Mouse (Mus musculus): Measurements from ENCODE around the gene Cant1.

Gene Cant1

GRCm38 (mm10) chr11:118430291-118430885, 11.5 kb upstream of the Cant1 start:
- no peak for DNase-seq (ENCODE audit: low spot score in 2 of 2)

DNA sequence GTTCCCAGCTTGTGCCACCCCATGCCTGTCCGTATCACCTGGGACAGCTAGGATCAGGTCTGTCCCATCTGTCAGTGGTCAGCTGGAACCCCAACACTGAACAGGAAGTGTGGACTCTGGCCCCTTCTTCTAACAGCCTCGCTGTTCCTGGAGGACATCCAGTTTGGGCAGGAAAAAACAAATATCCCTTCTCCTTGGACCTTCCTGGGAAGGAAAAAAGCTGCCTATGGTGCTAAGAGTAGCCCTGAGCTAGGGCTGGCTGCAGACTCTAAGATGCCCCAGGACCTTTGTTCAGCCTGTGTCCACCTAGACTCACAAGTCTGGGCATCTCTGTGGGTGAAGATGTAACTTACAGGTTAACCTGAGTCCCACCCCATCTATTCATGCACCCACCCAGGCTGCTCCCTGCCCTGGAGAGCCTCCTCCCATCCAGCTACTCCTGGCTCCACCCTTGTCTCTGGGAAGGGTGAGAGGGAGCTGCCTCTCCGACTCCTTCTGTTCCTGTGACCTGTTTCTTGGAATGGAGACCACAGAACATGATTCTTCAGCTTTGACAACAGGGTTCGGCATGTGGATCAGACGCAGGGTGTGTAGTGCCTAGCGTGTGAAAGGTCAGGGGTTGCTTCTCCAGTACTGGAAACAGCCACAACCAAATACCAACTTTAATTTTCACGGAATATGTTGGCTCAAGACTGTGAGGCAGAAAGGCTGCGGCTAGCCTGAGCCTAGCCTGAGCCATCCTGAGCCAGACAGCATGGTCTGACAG, 10.2 kb upstream of the Cant1 start:
- no peak for DNase-seq (ENCODE audit: low spot score in 2 of 2)

DNA sequence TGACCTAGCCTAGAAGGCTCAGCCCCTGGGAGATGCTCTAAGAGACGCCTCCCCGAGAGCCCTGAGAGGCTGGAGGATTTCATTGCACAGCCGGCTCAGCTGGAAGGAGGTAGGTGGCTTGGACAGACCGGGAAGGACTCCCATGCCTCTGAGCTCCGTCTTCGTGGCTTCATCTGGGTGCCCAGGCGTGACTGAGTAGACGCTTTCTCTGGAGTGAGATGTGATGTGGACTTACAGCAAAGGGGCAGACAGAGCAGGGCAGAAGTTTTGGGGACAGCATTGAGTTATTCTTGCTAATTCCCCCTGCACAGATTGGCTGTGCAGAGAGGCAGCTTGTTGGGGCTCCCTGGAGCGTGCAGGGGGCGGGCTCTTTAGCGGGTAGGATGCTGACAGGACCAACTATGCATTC, 9.6 kb upstream of the Cant1 start:
- DNase-seq (ENCODE audit: low spot score in 2 of 2), result no peak

- DNase-seq (ENCODE audit: low spot score in 2 of 2), result no peak
Observed at GRCm38 (mm10) chr11:118427986-118428385, 9.1 kb upstream of the Cant1 start, which contains the start of gene C1qtnf1. C1qtnf1 (plus strand) TSS chr11:118428203.

- no peak for DNase-seq (ENCODE audit: low spot score in 2 of 2)
Observed at GRCm38 (mm10) chr11:118427266-118427779, 8.4 kb upstream of the Cant1 start.

- DNase-seq (ENCODE audit: low spot score in 2 of 2), result no peak
Observed at GRCm38 (mm10) chr11:118426765-118427164, 7.9 kb upstream of the Cant1 start.

DNA sequence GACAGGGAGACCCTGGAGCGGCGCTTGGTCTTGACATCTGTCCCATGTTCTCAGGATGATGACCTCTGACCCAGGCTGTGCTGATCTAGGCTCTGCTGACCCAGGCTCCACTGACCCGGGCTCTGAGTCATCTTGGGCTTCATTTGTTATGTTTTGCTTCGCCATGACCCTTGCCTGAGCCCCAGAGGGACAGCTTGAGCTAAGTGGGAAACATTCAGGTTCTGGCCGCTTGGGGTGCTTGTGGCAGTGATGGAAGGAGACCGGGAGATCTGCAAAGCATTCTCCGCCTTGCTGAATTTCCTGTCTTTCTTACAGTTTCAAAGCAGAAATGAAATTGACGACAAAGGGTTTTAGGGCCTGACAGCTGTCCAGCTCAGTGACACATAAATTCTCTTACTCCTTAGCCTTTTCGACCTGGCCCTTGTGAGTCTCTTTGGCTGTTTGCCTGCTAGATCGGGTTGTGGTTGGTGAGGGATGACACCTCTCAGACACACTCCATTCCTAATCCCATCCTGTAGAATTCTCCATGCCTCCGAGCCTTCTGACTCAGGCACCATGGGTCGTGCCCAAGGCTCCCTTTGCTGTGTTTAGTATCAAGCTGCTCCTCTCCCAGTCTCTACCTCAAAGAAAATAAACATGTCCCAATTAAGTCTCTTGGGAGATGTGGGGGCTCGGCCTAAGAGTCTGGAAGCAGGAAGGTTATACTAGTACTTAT, 5.9 kb upstream of the Cant1 start:
- no peak for DNase-seq (ENCODE audit: low spot score in 2 of 2)

GRCm38 (mm10) chr11:118423266-118423971, 4.5 kb upstream of the Cant1 start:
- peak; percentile 68 to 85 for DNase-seq (ENCODE audit: low spot score in 2 of 2)

DNA sequence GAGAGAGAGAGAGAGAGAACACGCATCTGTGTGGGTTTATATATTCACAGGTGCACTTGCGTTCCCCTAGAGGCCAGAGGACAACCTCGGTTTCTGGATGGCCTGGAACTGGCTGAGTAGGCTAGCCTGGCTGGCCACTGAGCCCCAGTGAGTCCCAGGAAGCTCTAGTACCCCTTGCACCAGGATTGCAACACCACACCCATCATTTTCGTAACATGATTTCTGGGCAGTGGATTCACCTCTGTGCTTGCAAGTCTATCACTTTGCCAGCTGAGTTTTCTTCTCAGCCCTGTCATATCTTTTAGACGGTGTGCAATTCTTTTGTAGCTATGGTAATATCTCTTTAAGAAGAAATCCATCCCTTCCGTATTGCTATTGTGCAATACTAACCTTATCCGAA, 1.4 kb upstream of the Cant1 start:
- no peak for DNase-seq (ENCODE audit: low spot score in 2 of 2)

DNA sequence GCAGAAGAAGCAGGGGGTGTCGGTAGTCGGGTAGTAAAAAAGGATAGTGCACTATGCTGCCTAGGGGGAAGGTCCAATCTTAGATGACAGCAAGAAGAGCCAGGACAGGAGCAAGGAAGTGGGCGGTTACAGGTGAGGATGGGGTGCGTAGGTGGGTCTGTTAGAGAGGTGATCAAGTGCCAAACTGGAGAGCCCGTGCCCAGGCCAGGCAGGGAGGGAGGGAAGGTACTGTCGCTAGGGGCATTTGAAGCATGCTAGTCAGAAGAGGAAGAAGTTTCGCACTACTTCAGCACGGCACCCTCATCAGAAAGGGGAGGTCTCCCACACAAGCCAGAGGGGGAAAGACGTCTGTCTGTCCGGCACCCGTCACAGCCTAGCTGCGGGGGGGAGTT, 448 bp downstream of the Cant1 start:
- DNase-seq (ENCODE audit: low spot score in 2 of 2), result no peak

GRCm38 (mm10) chr11:118417496-118417895, 1.4 kb downstream of the Cant1 start:
- no peak for DNase-seq (ENCODE audit: low spot score in 2 of 2)

DNA sequence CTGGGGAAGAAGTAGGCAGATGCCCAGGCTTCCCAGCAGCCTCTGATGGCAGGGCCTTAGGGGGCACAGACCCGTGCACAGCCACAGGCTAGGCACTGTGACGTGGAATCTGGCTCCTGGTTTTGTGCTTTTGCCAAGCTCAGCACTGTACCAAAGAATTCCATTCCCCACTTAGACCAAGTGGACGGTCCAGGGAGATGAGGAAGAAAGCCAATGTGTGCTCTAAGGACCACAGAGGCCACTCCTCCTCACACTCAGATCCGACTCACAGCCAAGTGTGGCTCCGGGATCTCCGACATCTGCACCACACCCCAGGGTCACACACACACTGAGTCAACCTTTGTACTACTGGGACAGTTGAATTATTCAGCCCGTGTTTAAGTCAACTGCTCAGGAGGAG, 2.8 kb downstream of the Cant1 start:
- DNase-seq (ENCODE audit: low spot score in 2 of 2), result no peak

DNA sequence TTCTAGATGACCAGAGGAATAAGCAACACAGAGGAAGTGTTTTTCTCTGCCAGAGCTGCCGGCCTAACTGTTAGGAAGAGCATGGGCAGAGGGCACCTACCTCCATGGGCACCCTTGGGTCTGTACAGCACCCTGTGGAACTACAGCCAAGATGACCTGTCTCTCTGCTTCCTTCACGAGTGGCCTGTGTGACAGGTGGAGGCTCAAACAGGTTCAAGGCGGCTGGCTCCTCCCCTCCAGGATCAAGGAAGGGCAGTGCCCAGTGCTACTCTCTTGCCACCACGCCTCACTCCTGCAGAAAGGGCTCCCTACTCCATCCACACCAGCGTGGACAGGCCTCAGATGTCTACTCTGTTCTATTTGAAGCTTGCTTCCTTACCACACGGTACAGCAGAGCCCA, 3.3 kb downstream of the Cant1 start:
- DNase-seq (ENCODE audit: low spot score in 2 of 2), result no peak

- DNase-seq (ENCODE audit: low spot score in 2 of 2), result no peak
Observed at GRCm38 (mm10) chr11:118414270-118414669, 4.6 kb downstream of the Cant1 start.

- no peak for DNase-seq (ENCODE audit: low spot score in 2 of 2)
Observed at GRCm38 (mm10) chr11:118413055-118413454, 5.8 kb downstream of the Cant1 start.

DNA sequence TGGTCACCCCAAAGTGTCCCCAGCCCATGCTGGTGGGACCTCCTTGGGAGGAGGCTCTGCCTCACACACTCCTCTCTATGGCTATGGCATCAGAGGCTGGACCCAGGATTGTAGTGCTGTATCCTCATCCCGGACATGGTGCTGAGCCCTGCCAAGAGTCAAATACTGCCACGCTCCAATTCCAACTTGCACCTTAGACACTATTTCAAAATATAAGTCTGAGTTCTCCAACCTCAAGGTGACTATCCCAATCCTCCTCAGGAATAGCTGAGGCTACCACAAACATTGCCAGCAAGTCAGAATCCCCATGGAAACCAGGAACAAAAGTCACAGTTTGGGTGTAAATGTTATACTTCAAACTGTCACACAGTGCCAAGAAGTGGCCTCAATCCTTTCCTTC, 6.3 kb downstream of the Cant1 start:
- DNase-seq (ENCODE audit: low spot score in 2 of 2), result no peak

DNA sequence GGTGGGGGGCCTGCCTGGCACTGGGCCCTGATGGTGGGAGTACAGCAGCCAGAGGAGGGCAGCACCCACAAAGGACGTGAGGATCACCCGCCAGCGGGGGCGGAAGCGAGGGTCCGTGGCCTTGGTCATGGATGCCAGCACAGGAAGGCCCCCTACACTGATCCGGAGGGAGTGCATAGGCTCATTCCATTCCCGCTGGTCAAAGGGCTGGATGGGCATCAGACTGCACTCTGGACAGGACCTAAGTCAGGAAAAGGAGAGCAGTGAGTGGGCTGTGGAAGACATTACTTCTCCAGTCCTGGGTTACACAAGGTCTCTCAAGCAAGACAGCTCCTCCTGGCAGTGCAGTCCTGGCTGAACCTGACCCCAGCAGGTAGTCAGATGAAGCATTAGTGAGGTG, 7.6 kb downstream of the Cant1 start:
- no peak for DNase-seq (ENCODE audit: low spot score in 2 of 2)

- no peak for DNase-seq (ENCODE audit: low spot score in 2 of 2)
Observed at GRCm38 (mm10) chr11:118410479-118410878, 8.4 kb downstream of the Cant1 start.

- no peak for DNase-seq (ENCODE audit: low spot score in 2 of 2)
Observed at GRCm38 (mm10) chr11:118410073-118410444, 8.8 kb downstream of the Cant1 start.

DNA sequence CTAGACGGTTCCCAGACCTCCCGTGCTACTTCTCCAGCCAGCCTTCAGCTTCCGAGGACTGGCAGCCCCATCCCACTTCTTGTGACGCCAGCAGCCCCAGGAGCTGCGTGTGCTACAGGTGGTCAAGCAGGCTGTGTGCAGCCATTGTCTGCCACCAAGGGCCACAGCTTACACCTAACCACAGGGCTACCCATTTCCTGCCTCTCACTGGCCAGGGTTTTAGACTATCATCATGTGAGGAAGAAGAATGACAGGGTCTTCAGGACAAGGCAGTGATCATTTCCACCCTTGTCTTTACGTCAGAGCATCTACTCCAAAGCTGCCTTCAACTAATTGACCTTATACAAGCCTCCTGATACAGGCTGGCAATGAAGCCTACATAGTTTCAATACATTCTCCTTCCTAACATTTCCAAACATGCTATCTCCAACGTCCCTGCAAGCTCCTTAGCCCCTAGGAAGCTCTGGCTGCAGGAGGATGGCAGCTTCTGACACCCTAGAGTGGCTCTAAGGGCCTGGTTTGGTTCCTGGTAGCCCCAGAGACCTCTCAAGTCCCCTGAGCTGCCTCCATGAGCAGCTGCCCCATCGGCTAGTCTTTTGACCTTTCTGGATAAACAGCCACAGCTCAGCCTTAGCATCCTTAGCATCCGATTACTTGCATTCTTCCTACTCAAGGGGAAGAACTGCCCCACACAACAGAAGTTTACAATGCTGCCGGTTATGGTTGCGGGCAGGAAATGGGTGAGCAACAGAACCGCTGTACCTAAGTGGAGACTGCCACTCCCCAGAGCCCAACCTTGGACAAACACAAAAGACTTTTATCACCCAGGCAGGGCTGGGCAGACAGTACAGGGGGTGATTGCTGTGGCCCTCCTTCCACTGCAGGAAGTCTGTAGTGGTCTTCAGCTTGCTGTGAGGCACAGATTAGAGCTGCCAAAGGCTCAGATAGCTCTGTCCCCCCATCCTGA, 9.5 kb downstream of the Cant1 start:
- DNase-seq (ENCODE audit: low spot score in 2 of 2), result no peak
